Mouse (Mus musculus) lung, postnatal 0 days (tissue): Measurements from ENCODE around the gene Mthfd1l. TPM values are rescaled to one million over a fixed set of nuclear protein-coding genes. Genes with fewer than 3 reads are reported as not detected.

ENCODE experiments used
- ATAC-seq: fragments of 200-750 bp; cut with Nextera tagmentation; 2 replicates; pipeline ENCODE4 v1.8.0; 2017; ENCODE audit warnings: moderate library complexity
- DNase-seq: peaks from one replicate; pipeline ENCODE4 v3.0.0-alpha.2; 2016; ENCODE audit warnings: low spot score
- H3K27ac ChIP-seq: fragments of 300-500 bp; sonication (generic); 2 replicates; pipeline ENCODE4 v1.5.1; 2014; ENCODE audit warnings: antibody characterized with exemption, mild to moderate bottlenecking, low read length, mixed read lengths
- H3K27me3 ChIP-seq: fragments of 300-500 bp; sonication (generic); replicated peaks from 2 replicates; pipeline ENCODE4 v1.6.1; 2014; ENCODE audit warnings: low read length, mixed read lengths; ENCODE audit not compliant: insufficient read depth
- H3K36me3 ChIP-seq: fragments of 300-500 bp; sonication (generic); 2 replicates; pipeline ENCODE4 v1.6.1; 2014; ENCODE audit warnings: low read length, mixed read lengths; ENCODE audit not compliant: insufficient read depth
- H3K4me1 ChIP-seq: fragments of 300-500 bp; sonication (generic); 2 replicates; pipeline ENCODE4 v1.6.1; 2014; ENCODE audit warnings: antibody characterized with exemption, low read depth, low read length, mixed read lengths; ENCODE audit not compliant: insufficient read depth
- H3K4me2 ChIP-seq: fragments of 300-500 bp; sonication (generic); replicated peaks from 2 replicates; pipeline ENCODE4 v1.6.1; 2014; ENCODE audit warnings: low read depth, mild to moderate bottlenecking, low read length, moderate library complexity, mixed read lengths
- H3K4me3 ChIP-seq: fragments of 300-500 bp; sonication (generic); 2 replicates; pipeline ENCODE4 v1.5.1; 2014; ENCODE audit warnings: low read depth, low read length
- H3K9ac ChIP-seq: fragments of 300-500 bp; sonication (generic); replicated peaks from 2 replicates; pipeline ENCODE4 v1.6.1; 2014; ENCODE audit warnings: low read depth, mild to moderate bottlenecking
- H3K9me3 ChIP-seq: fragments of 300-500 bp; sonication (generic); 2 replicates; pipeline ENCODE4 v1.6.1; 2016; ENCODE audit warnings: low read length, mixed read lengths
- CTCF ChIP-seq: IDR thresholded peaks from 2 replicates; pipeline ENCODE4 v1.5.1; 2016; ENCODE audit warnings: antibody characterized with exemption, mild to moderate bottlenecking
- EP300 ChIP-seq: IDR thresholded peaks from 2 replicates; pipeline ENCODE4 v1.6.1; 2016; ENCODE audit warnings: antibody characterized with exemption, mild to moderate bottlenecking, control low read depth
- WGBS: fragments of 180-500 bp; shearing (Covaris S2); extraction: QIAGEN DNeasy Blood & Tissue Kit; methylation state at CpG from one replicate; pipeline ENCODE4 v1.1.7; 2014; 5-methylcytosine and 5-hydroxymethylcytosine counted together
- polyA plus RNA-seq: library from polyadenylated mRNA; unstranded; fragments of >200 nt; fragmentation: Nextera tagmentation; extraction: Ambion mirVana; gene quantifications from 2 replicates; pipeline ENCODE4 v1.2.1, GENCODE M21; 2015

Gene Mthfd1l
- polyA plus RNA-seq, 1 experiment from 2014 or later, result 3.7 TPM

GRCm38 (mm10) chr10:3974380-3974779 lies 1.5 kb downstream of the Mthfd1l start:
- H3K27ac ChIP-seq, result no peak overlapping the region
- H3K36me3 ChIP-seq, result no peaks in the 10 kb centered on the region
- TF ChIP-seq EP300, result no peak
- TF ChIP-seq CTCF, result no peak
- H3K4me1 ChIP-seq, result peaks cover 6% of the 10 kb centered on the region; the same call in 1 of the 2 replicates
- H3K9ac ChIP-seq, result no peak overlapping the region
- H3K4me3 ChIP-seq, result no peak overlapping the region
- DNase-seq, result no peak
- no peak for ATAC-seq
- H3K4me2 ChIP-seq, result no peak overlapping the region
- H3K9me3 ChIP-seq, result no peaks in the 10 kb centered on the region
- H3K27me3 ChIP-seq, result no peaks in the 10 kb centered on the region
- WGBS, result 78% methylated on average over 3 of the region's 3 CpGs

DNA sequence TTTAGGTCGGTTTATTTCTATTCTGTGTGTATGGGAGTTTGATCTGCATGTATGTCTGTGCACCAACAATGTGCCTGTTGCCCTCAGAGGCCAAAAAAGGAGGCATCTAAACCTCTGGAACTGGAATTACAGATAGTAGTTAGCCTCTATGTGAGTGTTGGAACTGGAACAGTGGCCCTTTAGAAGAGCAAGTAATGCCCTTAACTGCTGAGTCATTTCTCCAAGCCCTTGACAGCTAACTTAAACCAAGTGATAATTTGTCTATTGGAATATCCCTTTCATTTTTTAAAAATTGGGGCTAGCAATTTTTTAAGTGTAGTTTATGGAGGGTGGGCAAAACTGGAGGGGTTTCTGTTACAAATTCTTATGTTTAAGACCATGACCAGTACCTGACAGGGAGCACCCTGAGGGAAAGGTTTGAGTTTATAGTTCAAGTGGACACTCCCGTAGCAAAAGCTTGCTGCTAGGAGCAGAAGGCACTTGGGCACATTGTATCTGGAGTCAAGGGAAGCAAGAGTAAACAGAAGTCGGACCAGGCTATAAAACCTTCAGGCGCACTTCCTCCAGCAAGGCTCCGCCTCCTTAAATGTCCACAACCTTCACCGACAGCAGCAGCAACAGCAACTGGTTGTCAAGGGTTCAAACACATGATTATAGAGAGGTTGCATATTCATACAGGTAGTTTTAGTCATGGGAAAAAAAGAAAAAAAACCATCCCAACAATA lies 3.1 kb downstream of the Mthfd1l start:
- DNase-seq, result peak; percentile 54
- TF ChIP-seq EP300, result no peak
- no peak for TF ChIP-seq CTCF
- Histone ChIP-seq H3K4me1 (peaks cover 6% of the 10 kb centered on the region; the same call in 1 of the 2 replicates), H3K4me2 (no peak overlapping the region), H3K4me3 (no peak overlapping the region), H3K27ac (no peak overlapping the region), H3K9me3 (no peaks in the 10 kb centered on the region), H3K27me3 (no peaks in the 10 kb centered on the region), H3K9ac (no peak overlapping the region), H3K36me3 (no peaks in the 10 kb centered on the region)
- WGBS, result 28% methylated on average over 6 of the region's 6 CpGs
- ATAC-seq, result no peak

DNA sequence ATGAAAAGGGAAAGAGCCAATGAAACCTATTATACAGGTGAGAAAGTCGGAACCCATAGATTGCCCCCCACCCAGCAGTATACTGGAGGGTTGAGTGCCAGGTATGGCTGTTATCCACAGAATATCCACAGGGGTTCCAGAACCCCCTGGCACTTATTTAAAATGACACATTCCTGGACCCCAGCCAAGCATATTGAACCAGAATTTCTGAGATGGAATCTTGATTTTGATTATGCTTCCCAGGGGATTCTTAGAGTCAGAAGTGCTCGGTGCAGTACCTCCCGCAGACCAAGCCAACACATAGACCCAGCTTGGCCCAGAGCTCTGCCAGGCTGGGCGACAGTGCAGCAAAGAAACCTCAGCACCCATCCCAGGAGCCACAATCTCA lies 3.7 kb downstream of the Mthfd1l start:
- no peak for TF ChIP-seq EP300
- no peak for TF ChIP-seq CTCF
- no peaks in the 10 kb centered on the region for H3K27me3 ChIP-seq
- no peaks in the 10 kb centered on the region for H3K9me3 ChIP-seq
- H3K36me3 ChIP-seq, result no peaks in the 10 kb centered on the region
- H3K27ac ChIP-seq, result no peak overlapping the region
- no peak overlapping the region for H3K9ac ChIP-seq
- H3K4me2 ChIP-seq, result no peak overlapping the region
- H3K4me1 ChIP-seq, result peaks cover 6% of the 10 kb centered on the region; the same call in 1 of the 2 replicates
- WGBS, result 65% methylated on average over 4 of the region's 4 CpGs
- DNase-seq (no peak), ATAC-seq (no peak)
- H3K4me3 ChIP-seq, result no peak overlapping the region

GRCm38 (mm10) chr10:3978326-3978725 lies 5.4 kb downstream of the Mthfd1l start:
- no peak overlapping the region for H3K4me3 ChIP-seq
- 50% methylated on average over 3 of the region's 3 CpGs for WGBS
- H3K4me1 ChIP-seq, result peaks cover 6% of the 10 kb centered on the region; the same call in 1 of the 2 replicates
- no peak overlapping the region for H3K4me2 ChIP-seq
- TF ChIP-seq CTCF (no peak), EP300 (no peak)
- no peaks in the 10 kb centered on the region for H3K9me3 ChIP-seq
- no peaks in the 10 kb centered on the region for H3K36me3 ChIP-seq
- no peak overlapping the region for H3K27ac ChIP-seq
- no peak for ATAC-seq
- peak; percentile 9 for DNase-seq
- no peak overlapping the region for H3K9ac ChIP-seq
- H3K27me3 ChIP-seq, result no peaks in the 10 kb centered on the region

DNA sequence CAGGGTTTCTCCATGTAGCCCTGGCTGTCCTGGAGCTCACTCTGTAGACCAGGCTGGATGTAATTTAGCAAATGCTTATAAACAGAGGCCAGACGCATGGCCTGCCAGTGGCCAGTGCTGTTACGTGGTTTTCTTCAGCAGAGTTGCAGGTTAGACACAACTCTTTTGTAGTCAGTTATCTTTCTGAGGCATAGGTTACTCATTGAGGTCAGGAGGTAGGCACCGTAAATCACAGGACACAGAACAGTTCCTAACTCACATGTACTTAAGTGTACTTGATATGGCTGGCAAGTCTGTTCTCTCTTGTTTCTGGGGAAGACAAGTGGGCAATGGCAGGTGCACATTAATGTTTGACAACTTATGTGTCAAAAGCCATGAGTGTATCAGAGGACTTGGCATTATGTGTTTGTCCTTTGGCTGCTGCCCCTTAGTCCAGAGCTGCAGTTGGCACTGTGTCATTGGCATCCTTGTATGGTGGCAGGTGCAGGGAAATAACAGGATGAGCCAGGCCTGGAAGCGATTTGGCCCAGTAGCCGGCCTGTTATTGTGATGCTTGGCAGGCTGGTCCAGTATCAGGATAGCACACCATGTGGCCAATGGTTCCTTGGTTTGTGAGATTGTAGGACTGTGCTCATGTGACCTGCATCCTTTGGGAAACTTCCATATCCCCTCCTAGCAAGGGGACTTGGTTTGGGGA lies 6.0 kb downstream of the Mthfd1l start:
- Histone ChIP-seq H3K27me3 (no peaks in the 10 kb centered on the region), H3K4me3 (no peak overlapping the region), H3K9me3 (no peaks in the 10 kb centered on the region), H3K36me3 (0 out of 2 replicates have a peak, but pooled peaks cover 3% of the 10 kb centered on the region), H3K27ac (no peak overlapping the region), H3K4me1 (peaks cover 4% of the 10 kb centered on the region; the same call in 1 of the 2 replicates), H3K9ac (no peak overlapping the region), H3K4me2 (no peak overlapping the region)
- TF ChIP-seq EP300, result no peak
- TF ChIP-seq CTCF, result no peak
- no peak for ATAC-seq
- DNase-seq, result peak; percentile 14
- 76% methylated on average over 5 of the region's 5 CpGs for WGBS

GRCm38 (mm10) chr10:3980231-3980630 lies 7.3 kb downstream of the Mthfd1l start:
- Histone ChIP-seq H3K4me3 (no peak overlapping the region), H3K4me1 (peaks cover 2% of the 10 kb centered on the region; the same call in 1 of the 2 replicates), H3K36me3 (0 out of 2 replicates have a peak, but pooled peaks cover 3% of the 10 kb centered on the region), H3K27me3 (no peaks in the 10 kb centered on the region), H3K9me3 (no peaks in the 10 kb centered on the region), H3K4me2 (no peak overlapping the region), H3K27ac (no peak overlapping the region), H3K9ac (no peak overlapping the region)
- ATAC-seq (no peak), DNase-seq (no peak)
- 75% methylated on average over 4 of the region's 4 CpGs for WGBS
- TF ChIP-seq EP300, result no peak
- no peak for TF ChIP-seq CTCF
